8 mouse cellular contexts compared by ENCODE assay signal in the genomic region with DNA sequence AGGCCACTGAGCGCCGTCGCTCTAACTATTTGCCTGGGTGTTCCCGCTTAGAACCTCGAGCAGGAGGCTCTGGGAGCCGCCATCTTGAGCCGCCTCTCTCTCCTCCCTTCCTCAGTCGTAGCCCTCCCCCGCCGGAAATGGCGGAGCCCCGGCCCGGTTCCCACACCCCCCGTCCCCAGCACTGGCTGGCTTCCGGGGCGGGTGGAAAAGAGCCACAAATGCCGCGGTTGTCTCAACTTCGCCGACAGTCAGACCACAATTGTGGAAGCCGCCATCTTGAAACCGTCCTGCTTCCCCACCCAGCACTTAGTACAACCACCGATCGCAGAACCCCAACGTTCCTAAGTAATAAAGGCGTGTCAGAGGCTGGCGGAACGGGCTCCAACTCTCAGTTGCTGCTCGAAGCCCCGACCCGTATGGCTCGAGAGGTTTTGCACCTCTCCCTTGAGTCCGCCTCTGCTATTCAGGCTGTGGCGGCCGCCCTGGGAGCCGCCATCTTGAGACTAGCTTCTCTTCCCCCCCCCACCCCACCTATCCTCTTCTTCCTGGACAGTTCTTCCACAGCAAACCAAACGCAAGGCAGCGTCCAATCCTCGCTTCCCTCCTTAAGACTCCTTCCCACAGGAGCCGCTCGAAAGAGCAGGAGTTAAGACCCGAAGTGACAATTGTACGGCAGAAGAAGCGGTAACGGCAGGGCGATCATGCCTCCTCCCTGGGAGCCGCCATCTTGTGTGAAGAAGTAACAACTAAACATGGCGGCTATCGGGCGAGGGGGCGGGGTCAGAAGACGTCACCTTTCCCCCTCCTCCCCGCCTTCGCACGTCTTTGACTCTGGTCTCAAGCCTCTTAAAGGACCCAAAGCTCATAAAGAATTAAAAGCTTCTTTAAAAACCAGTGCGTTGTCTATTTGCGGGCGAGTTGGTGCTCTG. TPM values are rescaled to one million over a fixed set of nuclear protein-coding genes. Genes with fewer than 3 reads are reported as not detected.
DNase-seq lines count a peak whose midpoint lies in the region; ATAC-seq and TF ChIP-seq lines count a peak whose summit lies in the region.

A gene (minus strand): TSS at position 110 of the 929 bp plus-strand sequence.

- peaks cover 21% of the 10 kb centered on the region for H3K36me3 ChIP-seq in ES-E14 (ENCODE audit: control insufficient read depth, insufficient read depth, low read length, poor library complexity, severe bottlenecking)
- H3K36me3 ChIP-seq in forebrain, embryonic 16.5 days (ENCODE audit: control insufficient read depth, insufficient read depth), result no peaks in the 10 kb centered on the region
- H3K36me3 ChIP-seq in lung, embryonic 14.5 days (ENCODE audit: insufficient read depth), result peaks cover 10% of the 10 kb centered on the region; the same call in 1 of the 2 replicates
- no peaks in the 10 kb centered on the region; the same call in 1 of the 2 replicates for H3K36me3 ChIP-seq in thymus, adult 2 months (ENCODE audit: control insufficient read depth, insufficient read depth, low read length)

- DNase-seq in ES-E14 (ENCODE audit: low read depth, low spot score), result peak; percentile 65
- peak; percentile 92 for DNase-seq in cerebellum, adult 11-12 months
- peak; percentile 87 to 90 for DNase-seq in heart, postnatal 36 days
- peak; percentile 86 to 90 for DNase-seq in layer of hippocampus, adult 2 months (ENCODE audit: low spot score in 2 of 2)
- peak; percentile 89 for DNase-seq in lung, embryonic 14.5 days
- peak; percentile 85 for DNase-seq in thymus, adult 2 months

- in situ Hi-C loops in ES-E14 (cut with MboI; ENCODE audit: low sequenced_read_pairs in 2 of 2, unreplicated experiment in 2 of 2), result loop anchor here in 1 of 2 experiments (25.0 kb wide), 1 partner anchor 271 kb away; a partner anchor contains a TSS

- peak within 1 kb of the TSS; percentile 99 for H3K9ac ChIP-seq in ES-E14 (ENCODE audit: insufficient read depth, low read depth, low read length, poor library complexity, severe bottlenecking)
- peak within 1 kb of the TSS; percentile 70 for H3K9ac ChIP-seq in forebrain, embryonic 16.5 days (replicated peaks; ENCODE audit: low read depth, low read length)
- H3K9ac ChIP-seq in lung, embryonic 14.5 days, result peak within 1 kb of the TSS; percentile 79

- peak within 1 kb of the TSS; percentile 97 to 98 for H3K4me3 ChIP-seq in ES-E14 (ENCODE audit: insufficient read depth in 1 of 2, low read depth in 1 of 2, low read length in 2 of 2, poor library complexity in 1 of 2, severe bottlenecking in 1 of 2)
- H3K4me3 ChIP-seq in forebrain, embryonic 16.5 days (replicated peaks; ENCODE audit: low read length), result peak within 1 kb of the TSS; percentile 75
- peak within 1 kb of the TSS; percentile 79 for H3K4me3 ChIP-seq in layer of hippocampus, adult 2 months
- peak within 1 kb of the TSS; percentile 69 for H3K4me3 ChIP-seq in lung, embryonic 14.5 days (ENCODE audit: low read depth, low read length)
- peak within 1 kb of the TSS; percentile 99 for H3K4me3 ChIP-seq in olfactory bulb, adult 2 months (ENCODE audit: insufficient read depth, low read depth, low read length)
- peak within 1 kb of the TSS; percentile 95 for H3K4me3 ChIP-seq in thymus, adult 2 months (ENCODE audit: control insufficient read depth, insufficient read depth, low read length)

- peak; percentile 69 for ATAC-seq in forebrain, embryonic 16.5 days
- peak; percentile 72 for ATAC-seq in lung, embryonic 14.5 days (ENCODE audit: insufficient read depth)

- peak within 1 kb of the TSS; percentile 78 for H3K4me2 ChIP-seq in forebrain, embryonic 16.5 days (ENCODE audit: low read length)
- H3K4me2 ChIP-seq in lung, embryonic 14.5 days, result peak within 1 kb of the TSS; percentile 73

- TF ChIP-seq POLR2A in olfactory bulb, adult 2 months (IDR thresholded peaks at IDR 0.05; ENCODE audit: insufficient read depth, low read depth, low read length), result peak; percentile 44; the same call in 1 of the 2 replicates
- TF ChIP-seq POLR2A in thymus, adult 2 months (IDR thresholded peaks at IDR 0.05; ENCODE audit: control insufficient read depth, extremely low read depth, insufficient read depth, low read length, poor library complexity), result peak; percentile 22; the same call in 1 of the 2 replicates

- TF ChIP-seq CTCF in layer of hippocampus, adult 2 months (conservative IDR thresholded peaks at IDR 0.05), result no peak
- TF ChIP-seq CTCF in lung, embryonic 14.5 days (IDR thresholded peaks at IDR 0.05; ENCODE audit: low read depth), result no peak
- no peak for TF ChIP-seq CTCF in olfactory bulb, adult 2 months (IDR thresholded peaks at IDR 0.05; ENCODE audit: insufficient read depth, low read depth, low read length)
- no peak for TF ChIP-seq CTCF in thymus, adult 2 months (IDR thresholded peaks at IDR 0.05; ENCODE audit: borderline replicate concordance, control insufficient read depth, extremely low read depth, insufficient read depth, low read length, poor library complexity)

- H3K9me3 ChIP-seq in ES-E14 (ENCODE audit: control insufficient read depth, insufficient read depth, low read depth, low read length), result no peaks in the 10 kb centered on the region
- no peaks in the 10 kb centered on the region for H3K9me3 ChIP-seq in forebrain, embryonic 16.5 days (ENCODE audit: control insufficient read depth, low read length)
- no peaks in the 10 kb centered on the region for H3K9me3 ChIP-seq in lung, embryonic 14.5 days (ENCODE audit: low read depth, low read length)

- no peaks in the 10 kb centered on the region for H3K27me3 ChIP-seq in forebrain, embryonic 16.5 days (replicated peaks; ENCODE audit: control insufficient read depth, insufficient read depth, low read length)
- H3K27me3 ChIP-seq in lung, embryonic 14.5 days (ENCODE audit: insufficient read depth, low read length), result no peaks in the 10 kb centered on the region
- no peaks in the 10 kb centered on the region for H3K27me3 ChIP-seq in thymus, adult 2 months (ENCODE audit: control insufficient read depth, insufficient read depth, low read length)

- H3K27ac ChIP-seq in ES-E14 (ENCODE audit: insufficient read depth, low read depth, low read length, poor library complexity, severe bottlenecking), result peak within 1 kb of the TSS; percentile 99
- peak within 1 kb of the TSS; percentile 99 for H3K27ac ChIP-seq in forebrain, embryonic 16.5 days (ENCODE audit: low read length)
- H3K27ac ChIP-seq in layer of hippocampus, adult 2 months, result peak within 1 kb of the TSS; percentile 100
- H3K27ac ChIP-seq in lung, embryonic 14.5 days (ENCODE audit: low read depth), result peak within 1 kb of the TSS; percentile 99
- H3K27ac ChIP-seq in olfactory bulb, adult 2 months (ENCODE audit: insufficient read depth, low read depth, low read length), result peak within 1 kb of the TSS; percentile 100
- peak within 1 kb of the TSS; percentile 99 for H3K27ac ChIP-seq in thymus, adult 2 months (ENCODE audit: control insufficient read depth, insufficient read depth, low read length)

- intact Hi-C loops in heart, postnatal 36 days (cut with DNase I), result loop anchor here (5.0 kb wide), 2 partner anchors 121 to 446 kb away; no protein-coding TSS in a partner anchor

- WGBS in forebrain, embryonic 16.5 days, result 18% methylated on average over 57 of the region's 58 CpGs
- WGBS in lung, embryonic 14.5 days, result 11% methylated on average over 57 of the region's 58 CpGs
- WGBS in olfactory bulb, adult 2 months, result 16% methylated on average over 58 of the region's 58 CpGs
- WGBS in thymus, adult 2 months, result 2% methylated on average over 58 of the region's 58 CpGs

- H3K4me1 ChIP-seq in ES-E14 (ENCODE audit: control insufficient read depth in 2 of 2, insufficient read depth in 2 of 2, low read length in 2 of 2, poor library complexity in 1 of 2), result peaks cover 2% of the 10 kb centered on the region in 2 experiments; a peak in 2 of 4 replicates
- H3K4me1 ChIP-seq in forebrain, embryonic 16.5 days (replicated peaks; ENCODE audit: control insufficient read depth, insufficient read depth, low read length), result peaks cover 31% of the 10 kb centered on the region
- no peaks in the 10 kb centered on the region; the same call in 1 of the 2 replicates for H3K4me1 ChIP-seq in lung, embryonic 14.5 days (ENCODE audit: insufficient read depth)
- peaks cover 12% of the 10 kb centered on the region for H3K4me1 ChIP-seq in olfactory bulb, adult 2 months (ENCODE audit: control insufficient read depth, insufficient read depth, low read length)
- H3K4me1 ChIP-seq in thymus, adult 2 months (replicated peaks; ENCODE audit: control insufficient read depth, insufficient read depth, low read length), result peaks cover 9% of the 10 kb centered on the region

TF ChIP-seq in ES-E14, 5 proteins besides CTCF, POLR2A, EP300 and RAD21:
- TF ChIP-seq HCFC1 (IDR thresholded peaks at IDR 0.05; ENCODE audit: borderline replicate concordance, insufficient read depth, low read length) (peak; percentile 7; the same call in 1 of the 2 replicates), ZC3H11A (IDR thresholded peaks at IDR 0.05; ENCODE audit: borderline replicate concordance, low read depth, low read length) (no peak)

RNA-seq across cellular contexts. Expression of the gene that starts here (rescaled TPM):
- 89.6 and 95.7 TPM in 2 replicates for total RNA-seq in ES-E14 (2012; rRNA removed)
- polyA plus RNA-seq in forebrain, embryonic 16.5 days (2015; fragmentation: Nextera tagmentation; extraction: Ambion mirVana), result 53.8 and 57.0 TPM in 2 replicates
- total RNA-seq in heart, postnatal 36 days (2021), result 10 to 100 TPM; 34.3 to 37.2 TPM
- 10 to 100 TPM; 76.4 to 79.2 TPM for total RNA-seq in layer of hippocampus, adult 2 months (2021)
- polyA plus RNA-seq in lung, embryonic 14.5 days (2014; fragmentation: Nextera tagmentation; extraction: Ambion mirVana), result 73.6 and 81.3 TPM in 2 replicates
- polyA plus RNA-seq in olfactory bulb, adult 2 months (2012; ENCODE audit: insufficient read depth, insufficient read length, low replicate concordance, missing spikeins), result 99.2 and 394 TPM in 2 replicates
- polyA plus RNA-seq in thymus, adult 2 months (2012; rRNA removed), result 193 and 271 TPM in 2 replicates

Comparison
In these comparisons a context has a peak if more than half of its experiments do, and no peak if none do; other contexts are left out.
1. Peak in every context shown above with its lines: DNase-seq, ATAC-seq, H3K4me3 ChIP-seq and H3K27ac ChIP-seq.